Mouse (Mus musculus) left cerebral cortex, adult 11 months (tissue): ENCODE measurements at regions not wholly inside any gene's neighbourhood (a gene's known extent, or its start where the extent isn't known, plus 50 kb on each side); places are given as distances from the start of the nearest gene placed in this dataset.
A peak's percentile ranks its signal among the peaks of the same experiment; 100 is the strongest.

ENCODE experiments used
- DNase-seq: peaks from one replicate; pipeline ENCODE4 v3.0.0; 2022; ENCODE audit warnings: low spot score

GRCm38 (mm10) chr2:75062189-75062510 is 236.5 kb downstream of the Mtx2 start:
- no peak for DNase-seq

GRCm38 (mm10) chr2:75064406-75065115 is 239.0 kb downstream of the Mtx2 start:
- DNase-seq, result no peak

- no peak for DNase-seq
These were observed 239.7 kb downstream of the Mtx2 start for GRCm38 (mm10) chr2:75065304-75065703.

GRCm38 (mm10) chr2:75069321-75069720 is 243.7 kb downstream of the Mtx2 start:
- no peak for DNase-seq

DNA sequence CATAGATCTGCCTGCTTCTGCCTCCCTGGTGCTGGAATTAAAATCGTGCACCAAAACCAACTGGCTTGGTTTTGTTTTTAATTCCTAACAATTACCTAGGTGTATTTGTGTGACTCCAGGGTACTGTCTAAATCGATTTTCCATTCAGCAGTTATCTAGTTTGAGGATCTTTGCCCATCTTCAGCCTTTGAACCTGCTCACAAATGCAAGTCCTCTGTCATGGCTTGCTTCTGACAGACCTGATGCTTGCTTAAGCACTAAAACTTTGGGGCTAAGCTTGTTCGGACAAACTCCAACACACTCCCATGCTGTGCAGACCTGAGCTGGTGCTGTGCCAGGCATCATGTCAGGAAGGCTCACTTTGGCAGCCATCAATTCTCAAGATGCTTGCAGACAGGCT is 246.4 kb downstream of the Mtx2 start:
- no peak for DNase-seq

- no peak for DNase-seq
These were observed 246.9 kb downstream of the Mtx2 start for GRCm38 (mm10) chr2:75072471-75072870.

- no peak for DNase-seq
These were observed 247.6 kb downstream of the Mtx2 start for GRCm38 (mm10) chr2:75073178-75073577.

GRCm38 (mm10) chr2:75087164-75087563 is 261.6 kb downstream of the Mtx2 start:
- DNase-seq, result no peak

DNA sequence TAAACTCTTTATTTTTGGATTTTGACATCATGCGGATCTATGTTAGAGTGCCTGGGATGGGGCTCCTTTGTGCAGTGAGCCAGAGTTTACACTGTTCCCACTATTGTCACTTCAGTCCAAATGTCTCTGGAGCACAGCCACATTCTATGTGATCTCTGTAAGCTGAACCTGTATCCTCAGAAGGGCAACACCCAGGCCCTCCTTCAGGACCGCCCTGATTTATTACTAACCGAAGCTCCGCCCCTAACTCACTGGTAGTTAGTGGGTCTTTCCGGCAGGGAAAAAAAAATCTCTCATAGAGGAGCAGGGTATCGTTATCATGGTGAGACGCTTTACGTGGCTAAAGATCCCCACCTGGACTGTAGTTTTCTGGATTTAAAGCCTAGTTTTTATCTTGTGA is 263.6 kb downstream of the Mtx2 start:
- no peak for DNase-seq

GRCm38 (mm10) chr2:75089616-75090015 is 264.0 kb downstream of the Mtx2 start:
- no peak for DNase-seq

DNA sequence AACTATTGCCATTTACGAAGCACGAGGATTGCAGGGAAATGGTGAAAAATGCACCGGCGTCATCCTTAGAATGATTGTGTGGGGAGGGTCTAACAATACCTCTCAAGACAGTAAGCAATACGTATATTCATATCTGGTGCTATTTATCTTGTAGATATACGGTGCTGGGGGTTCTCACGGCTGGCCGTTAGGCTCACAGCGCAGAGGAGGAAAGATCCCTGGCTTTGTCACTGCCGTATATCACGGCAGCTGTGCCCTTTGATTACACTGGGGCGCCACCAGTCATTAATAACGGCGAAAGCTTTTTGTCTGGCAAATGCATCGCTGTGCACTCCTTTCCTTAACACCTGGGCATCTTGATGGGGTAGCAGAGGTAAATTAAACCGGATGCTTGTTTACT is 264.8 kb downstream of the Mtx2 start:
- DNase-seq, result no peak

GRCm38 (mm10) chr2:75101501-75101900 is 275.9 kb downstream of the Mtx2 start:
- no peak for DNase-seq

DNA sequence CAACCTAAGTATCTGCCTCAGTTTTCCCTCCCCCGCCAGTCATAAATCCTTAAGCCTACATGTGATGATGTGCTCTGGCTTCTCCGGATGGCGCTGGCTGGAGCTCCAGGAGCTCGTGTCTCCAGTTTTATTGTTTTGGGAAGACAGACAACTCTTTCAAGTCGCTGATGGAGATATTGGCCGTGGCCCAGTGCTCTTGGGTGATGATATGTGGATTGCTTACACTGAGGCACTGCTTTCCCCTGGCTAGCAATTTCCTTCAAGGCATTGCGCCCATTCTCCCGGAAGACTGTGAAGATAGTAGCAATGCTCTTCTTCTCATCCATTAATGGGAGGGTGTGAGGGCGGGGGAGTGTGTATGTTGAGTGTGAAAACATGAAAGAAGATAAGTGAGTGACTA is 287.1 kb downstream of the Mtx2 start:
- DNase-seq, result no peak

DNA sequence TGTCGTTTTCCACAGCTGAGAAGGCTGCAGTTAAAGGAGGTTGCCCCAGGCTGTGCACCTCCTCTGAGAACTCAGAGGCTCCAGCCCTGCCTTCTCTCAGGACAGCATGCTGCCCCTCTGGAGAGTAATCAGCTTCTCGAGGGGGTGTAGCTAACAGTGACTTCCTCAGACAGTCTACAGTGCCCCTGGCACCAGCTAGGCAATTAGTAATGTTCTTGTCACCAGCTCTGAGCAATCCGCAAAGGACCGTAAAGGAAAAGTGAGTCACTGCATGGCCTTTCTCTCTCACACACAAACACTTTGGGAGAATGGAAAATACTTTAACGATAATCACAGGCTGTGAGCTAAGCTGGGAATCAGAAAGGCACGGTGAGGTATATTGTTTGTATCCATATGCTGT is 288.8 kb downstream of the Mtx2 start:
- no peak for DNase-seq

DNA sequence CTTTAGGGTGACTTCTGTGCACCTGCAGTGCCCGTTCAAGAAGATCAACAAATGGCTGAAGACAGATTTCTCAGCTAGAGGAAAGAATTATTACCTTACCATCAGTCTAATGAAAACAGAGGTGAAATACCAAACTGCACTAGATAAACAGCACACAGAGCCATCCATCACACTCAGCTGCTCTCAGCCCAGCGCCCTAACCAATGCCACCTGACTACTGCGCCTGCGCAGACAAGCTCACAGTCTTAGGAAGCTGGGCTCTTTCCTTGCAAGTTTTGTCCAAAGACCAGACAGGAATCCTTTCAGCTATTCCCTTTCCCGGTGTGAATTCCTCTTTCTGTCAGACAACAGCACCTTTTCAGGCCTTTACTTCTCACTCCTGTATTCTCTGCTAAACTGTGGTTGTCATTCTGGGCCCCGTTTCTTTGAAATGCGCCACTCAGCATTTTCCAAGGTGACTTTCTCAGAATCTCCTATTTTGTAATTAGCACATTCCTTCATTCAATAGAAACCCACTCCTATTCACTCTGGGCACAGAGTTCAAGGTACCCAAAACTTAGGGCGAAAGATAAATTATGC is 292.8 kb downstream of the Mtx2 start:
- no peak for DNase-seq

- no peak for DNase-seq
These were observed 294.0 kb downstream of the Mtx2 start for GRCm38 (mm10) chr2:75119599-75119998.

- DNase-seq, result no peak
These were observed 307.9 kb downstream of the Mtx2 start for GRCm38 (mm10) chr2:75133298-75134080.

GRCm38 (mm10) chr2:75136618-75137017 is 311.0 kb downstream of the Mtx2 start:
- no peak for DNase-seq

DNA sequence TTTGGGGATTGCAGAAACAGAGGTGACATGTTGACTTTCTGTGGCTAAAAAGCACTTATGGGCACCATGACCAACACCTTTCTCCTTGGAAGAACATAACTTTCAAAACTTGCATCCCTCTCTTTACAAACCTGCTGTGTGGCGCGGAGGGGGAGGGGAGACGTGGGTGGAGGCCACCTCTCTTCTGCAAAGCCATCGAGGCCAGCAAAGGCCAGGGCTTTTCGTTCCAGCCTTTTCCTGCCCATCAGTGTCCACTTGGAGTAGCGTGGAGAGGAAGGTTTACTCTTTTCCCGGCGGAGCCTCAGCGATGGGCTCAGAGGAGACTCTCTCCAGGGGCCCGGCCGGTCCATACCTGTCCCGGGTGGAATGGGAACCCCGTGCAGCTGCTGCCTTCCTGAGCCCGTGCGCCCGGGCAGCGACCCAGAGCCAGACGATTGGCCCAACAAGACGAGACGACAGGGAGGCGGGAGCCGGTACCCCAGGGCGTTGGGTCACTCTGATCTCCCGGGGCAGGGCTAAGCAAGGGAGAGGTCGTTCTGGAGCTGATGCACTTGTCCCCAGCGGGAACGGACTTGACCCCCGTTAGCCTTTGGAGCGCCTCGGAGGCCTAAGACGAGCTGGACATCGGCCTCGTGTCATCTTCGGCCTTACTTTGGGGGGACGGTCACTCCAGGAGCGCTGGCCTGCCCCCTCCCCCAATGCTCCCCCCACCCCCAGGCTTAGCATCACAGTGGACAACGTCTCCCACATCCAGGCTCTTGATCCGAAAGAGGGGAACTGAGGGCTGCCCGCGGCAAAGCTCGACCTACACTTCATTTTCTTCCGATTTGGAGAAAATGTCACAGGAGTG is 311.8 kb downstream of the Mtx2 start:
- DNase-seq, result no peak

- peak; percentile 14 for DNase-seq
These were observed 312.6 kb downstream of the Mtx2 start for GRCm38 (mm10) chr2:75137983-75138745.

DNA sequence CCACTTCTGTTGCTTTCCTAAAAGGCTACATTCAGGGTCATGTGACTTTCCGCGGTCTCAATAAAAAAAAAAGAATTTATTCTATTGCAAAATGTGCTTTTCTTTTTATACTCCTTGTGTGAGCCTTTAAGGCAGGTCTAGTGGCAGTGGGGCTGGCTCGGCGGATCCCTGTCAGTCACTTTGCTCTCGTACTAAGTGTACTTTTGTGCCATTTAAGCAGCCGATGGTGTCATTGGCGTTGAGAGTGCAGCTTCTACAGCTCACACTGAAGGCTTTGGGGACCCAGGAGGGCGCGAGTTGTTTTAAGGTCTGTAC is 313.1 kb downstream of the Mtx2 start:
- no peak for DNase-seq

DNA sequence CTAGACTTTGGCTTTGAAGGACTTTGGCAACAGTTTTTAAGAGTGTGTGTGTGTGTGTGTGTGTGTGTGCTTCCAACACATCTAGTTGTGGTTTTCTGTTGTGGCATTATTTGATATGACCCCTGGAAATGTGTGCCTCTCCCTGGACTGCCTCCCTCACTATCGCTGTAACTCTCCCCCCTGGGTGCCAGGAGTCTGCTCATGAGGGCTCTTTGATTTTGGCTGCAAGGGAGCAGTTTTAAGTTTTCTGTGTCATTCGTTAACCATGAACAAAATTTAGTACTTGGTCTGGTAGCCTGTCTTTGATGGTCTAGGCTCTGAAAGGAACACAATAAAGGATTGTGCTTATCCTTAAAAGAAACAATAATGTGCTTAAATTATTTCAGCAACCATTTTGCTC is 313.9 kb downstream of the Mtx2 start:
- no peak for DNase-seq
